Mouse (Mus musculus) heart, embryonic 11.5 days (tissue): Measurements from ENCODE around the gene Vmn2r62. TPM values are rescaled to one million over a fixed set of nuclear protein-coding genes. Genes with fewer than 3 reads are reported as not detected.
"Not testable (repeated sequence)": the region's sequence is repeated elsewhere in the genome, so short reads cannot be mapped to it uniquely, and the experiment has no call there.

Source experiments
- ATAC-seq: fragments of 200-750 bp; cut with Nextera tagmentation; replicated peaks from 2 replicates; pipeline ENCODE4 v1.8.0; 2017; ENCODE audit warnings: moderate library complexity; ENCODE audit not compliant: insufficient number of reproducible peaks, low FRiP score, low TSS enrichment
- H3K27ac ChIP-seq: fragments of 300-500 bp; sonication (generic); 2 replicates; pipeline ENCODE4 v1.5.1; 2014; ENCODE audit warnings: mild to moderate bottlenecking, low read depth, low read length
- H3K27me3 ChIP-seq: fragments of 300-500 bp; sonication (generic); 2 replicates; pipeline ENCODE4 v1.6.1; 2014; ENCODE audit warnings: mild to moderate bottlenecking, low read length, mixed read lengths; ENCODE audit not compliant: control insufficient read depth, insufficient read depth
- H3K36me3 ChIP-seq: fragments of 300-500 bp; sonication (generic); 2 replicates; pipeline ENCODE4 v1.6.1; 2014; ENCODE audit warnings: mild to moderate bottlenecking, low read length, moderate library complexity, mixed read lengths; ENCODE audit not compliant: control insufficient read depth, insufficient read depth
- H3K4me1 ChIP-seq: fragments of 300-500 bp; sonication (generic); 2 replicates; pipeline ENCODE4 v1.6.1; 2014; ENCODE audit warnings: low read length; ENCODE audit not compliant: control insufficient read depth, insufficient read depth
- H3K4me2 ChIP-seq: fragments of 300-500 bp; sonication (generic); 2 replicates; pipeline ENCODE4 v1.6.1; 2014; ENCODE audit warnings: mild to moderate bottlenecking, moderate library complexity
- H3K4me3 ChIP-seq: fragments of 300-500 bp; sonication (generic); 2 replicates; pipeline ENCODE4 v1.5.1; 2014; ENCODE audit warnings: low read depth, low read length
- H3K9ac ChIP-seq: fragments of 300-500 bp; sonication (generic); 2 replicates; pipeline ENCODE4 v1.6.1; 2014; ENCODE audit warnings: mild to moderate bottlenecking, low read depth, low read length, moderate library complexity
- H3K9me3 ChIP-seq: fragments of 300-500 bp; sonication (generic); replicated peaks from 2 replicates; pipeline ENCODE4 v1.6.1; 2016; ENCODE audit warnings: low read length; ENCODE audit not compliant: control insufficient read depth
- WGBS: fragments of 180-500 bp; shearing (Covaris S2); extraction: QIAGEN DNeasy Blood & Tissue Kit; methylation state at CpG from one replicate; pipeline ENCODE4 v1.1.7; 2014; ENCODE audit not compliant: insufficient replicate concordance; 5-methylcytosine and 5-hydroxymethylcytosine counted together
- polyA plus RNA-seq: library from polyadenylated mRNA; unstranded; fragments of >200 nt; fragmentation: Nextera tagmentation; extraction: Ambion mirVana; gene quantifications from 2 replicates; pipeline ENCODE4 v1.2.1, GENCODE M21; 2014

The Vmn2r62 gene
- polyA plus RNA-seq: not detected in 2 replicates

GRCm38 (mm10) chr7:42793425-42793824 lies at the start of gene Vmn2r62:
Gene Vmn2r62, minus strand, starts transcription at chr7:42793525.
- H3K4me2 ChIP-seq, ATAC-seq, H3K9ac ChIP-seq, H3K27ac ChIP-seq, H3K4me3 ChIP-seq, H3K27me3 ChIP-seq, H3K4me1 ChIP-seq, H3K9me3 ChIP-seq, H3K36me3 ChIP-seq: not testable (repeated sequence)
- WGBS: no CpG with 5 or more reads among the region's 1 CpGs

DNA sequence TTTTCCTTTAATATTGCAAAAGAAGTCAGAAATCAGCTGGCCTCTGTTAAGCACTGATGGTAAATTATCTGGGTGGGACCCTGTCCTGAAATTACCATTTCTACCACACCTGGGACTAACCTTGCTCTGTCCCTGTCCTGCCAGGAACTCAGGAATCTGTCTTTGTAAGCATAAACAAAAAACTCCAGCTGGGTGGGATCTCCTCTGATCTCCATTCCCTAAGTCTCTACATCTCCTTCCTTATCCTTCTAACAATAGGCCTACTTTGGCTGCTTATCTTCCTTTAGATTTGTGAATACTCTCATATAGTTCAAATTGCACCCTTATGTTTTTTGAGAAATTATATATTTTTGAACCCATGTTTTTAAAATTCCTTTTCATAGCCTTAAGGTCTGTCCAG lies 45.0 kb upstream of the Vmn2r62 start:
- H3K9ac ChIP-seq, H3K27ac ChIP-seq, H3K27me3 ChIP-seq, H3K9me3 ChIP-seq, H3K36me3 ChIP-seq, H3K4me1 ChIP-seq, ATAC-seq, H3K4me3 ChIP-seq, H3K4me2 ChIP-seq: not testable (repeated sequence)

DNA sequence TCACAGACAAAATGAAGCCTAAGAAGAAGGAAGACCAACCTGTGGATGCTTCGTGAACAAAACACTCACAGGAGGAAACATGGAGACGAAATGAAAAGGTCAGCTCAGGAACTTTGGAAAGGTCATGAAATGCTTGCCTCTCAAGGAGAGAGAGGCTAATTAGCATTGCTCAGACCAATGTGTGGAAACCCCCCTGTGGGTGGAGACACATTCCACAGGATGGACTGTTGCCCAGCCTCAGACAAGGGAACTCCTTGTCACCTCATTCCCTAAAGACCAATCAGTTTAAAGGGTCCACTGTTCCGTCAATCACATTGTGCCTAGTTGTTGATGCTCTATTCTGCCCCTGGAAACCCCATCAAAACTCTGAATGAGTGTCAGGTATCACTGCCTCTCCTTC lies 38.9 kb upstream of the Vmn2r62 start:
- no peaks in the 10 kb centered on the region for H3K27me3 ChIP-seq
- no peak overlapping the region for H3K4me3 ChIP-seq
- H3K4me1 ChIP-seq: no peaks in the 10 kb centered on the region
- no peak overlapping the region for H3K27ac ChIP-seq
- no peaks in the 10 kb centered on the region for H3K36me3 ChIP-seq
- no peak overlapping the region for H3K4me2 ChIP-seq
- peaks cover 6% of the 10 kb centered on the region; the same call in 1 of the 2 replicates for H3K9me3 ChIP-seq
- no peak overlapping the region for H3K9ac ChIP-seq
- no peak for ATAC-seq
- 67% methylated on average over 3 of the region's 3 CpGs for WGBS

DNA sequence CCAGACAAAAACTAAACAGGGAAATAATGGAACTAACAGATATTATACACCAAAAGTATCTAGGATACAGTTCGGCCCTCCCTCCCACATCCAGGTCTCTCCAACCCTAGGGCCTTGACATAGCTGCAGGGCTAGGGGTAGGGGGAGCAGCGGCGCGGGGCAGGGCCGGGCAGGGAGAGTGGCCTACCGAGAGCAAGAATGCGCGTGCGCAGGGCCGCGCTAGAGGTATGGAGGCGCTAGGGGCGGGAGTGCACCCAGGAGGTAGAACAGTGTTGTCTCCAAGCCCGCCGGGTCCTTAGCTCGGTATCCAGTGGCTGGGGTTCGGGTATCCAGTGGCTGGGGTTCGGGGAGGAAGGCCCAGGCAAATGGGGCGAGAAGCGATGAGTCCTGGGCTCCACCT lies 43.5 kb downstream of the Vmn2r62 start:
- H3K9me3 ChIP-seq: 0 out of 2 replicates have a peak, but pooled peaks cover 3% of the 10 kb centered on the region
- WGBS: 43% methylated on average over 20 of the region's 20 CpGs
- no peaks in the 10 kb centered on the region for H3K36me3 ChIP-seq
- no peaks in the 10 kb centered on the region for H3K27me3 ChIP-seq
- no peak overlapping the region for H3K27ac ChIP-seq
- H3K4me2 ChIP-seq: no peak overlapping the region
- no peak overlapping the region for H3K4me3 ChIP-seq
- H3K9ac ChIP-seq: no peak overlapping the region
- H3K4me1 ChIP-seq: no peaks in the 10 kb centered on the region
- ATAC-seq: no peak

GRCm38 (mm10) chr7:42738536-42739210 lies 54.7 kb downstream of the Vmn2r62 start:
- WGBS: 73% methylated on average over 10 of the region's 10 CpGs
- Histone ChIP-seq H3K9me3 (no peaks in the 10 kb centered on the region), H3K27ac (no peak overlapping the region), H3K9ac (no peak overlapping the region), H3K36me3 (no peaks in the 10 kb centered on the region), H3K4me1 (no peaks in the 10 kb centered on the region), H3K4me3 (no peak overlapping the region), H3K27me3 (no peaks in the 10 kb centered on the region), H3K4me2 (no peak overlapping the region)
- ATAC-seq: no peak

DNA sequence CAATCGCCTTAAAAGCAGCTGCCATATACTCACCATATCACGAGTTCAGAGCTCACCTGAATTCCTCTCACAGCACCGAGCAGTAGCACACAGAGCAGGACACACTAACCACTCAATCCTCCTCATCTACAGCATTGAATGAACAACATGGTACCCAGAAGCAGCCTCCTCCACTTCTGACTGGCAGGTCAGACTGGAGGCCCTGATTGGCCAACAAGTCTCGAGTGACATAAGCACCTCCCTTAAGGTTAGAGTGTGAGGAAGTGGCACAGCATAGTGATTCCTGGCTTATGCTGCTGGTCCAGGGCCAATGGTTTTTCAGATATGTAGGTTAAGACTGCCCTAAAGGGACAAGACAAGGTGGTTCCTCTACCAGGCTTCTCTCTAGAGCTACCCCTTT lies 66.4 kb downstream of the Vmn2r62 start, which contains the start of gene Gm17067:
TSS of gene Gm17067 (minus strand) at position 101 of the 400 bp plus-strand sequence.
- 77% methylated on average over 4 of the region's 4 CpGs for WGBS

More for the DNA sequence above, 66.4 kb downstream of the Vmn2r62 start, which contains the start of gene Gm17067:
- not testable (repeated sequence) for H3K4me3 ChIP-seq, H3K9ac ChIP-seq, H3K4me2 ChIP-seq, H3K27ac ChIP-seq, H3K9me3 ChIP-seq, H3K27me3 ChIP-seq, H3K36me3 ChIP-seq, ATAC-seq, H3K4me1 ChIP-seq

Other genes with a start within 250 kb of the Vmn2r62 start
- not detected in 2 replicates for gene Gm21028, start 214.9 kb downstream of the Vmn2r62 start, polyA plus RNA-seq
- gene Zfp977, start 201.0 kb downstream of the Vmn2r62 start, polyA plus RNA-seq: 0.97 and 1.5 TPM in 2 replicates
- 1.3 and 1.4 TPM in 2 replicates for gene Zfp976, start 150.9 kb downstream of the Vmn2r62 start, polyA plus RNA-seq
- gene Zfp975, start 100.8 kb downstream of the Vmn2r62 start, polyA plus RNA-seq: 6.7 and 10.2 TPM in 2 replicates
- gene Gm17067, start 66.5 kb downstream of the Vmn2r62 start, polyA plus RNA-seq: not detected in 2 replicates
- gene Gm2381, start 73.7 kb upstream of the Vmn2r62 start, polyA plus RNA-seq: not detected in 2 replicates
- gene Vmn2r63, start 140.3 kb upstream of the Vmn2r62 start, polyA plus RNA-seq: not detected in 2 replicates
- not detected in 2 replicates for gene Gm9268, start 225.2 kb upstream of the Vmn2r62 start, polyA plus RNA-seq